Mouse (Mus musculus) T-helper 1 cell (primary cell): ENCODE results near the gene Zfp661.
"Not testable (repeated sequence)": the region's sequence is repeated elsewhere in the genome, so short reads cannot be mapped to it uniquely, and the experiment has no call there.

Experiments used
- in situ Hi-C: fragments of 300-600 bp; cut with MboI, MseI; formaldehyde crosslinking; loops from one replicate; pipeline ENCODE4 v1.15.1; 2025; ENCODE audit warnings: high pct_unique_total_duplicates

Zfp661 gene

DNA sequence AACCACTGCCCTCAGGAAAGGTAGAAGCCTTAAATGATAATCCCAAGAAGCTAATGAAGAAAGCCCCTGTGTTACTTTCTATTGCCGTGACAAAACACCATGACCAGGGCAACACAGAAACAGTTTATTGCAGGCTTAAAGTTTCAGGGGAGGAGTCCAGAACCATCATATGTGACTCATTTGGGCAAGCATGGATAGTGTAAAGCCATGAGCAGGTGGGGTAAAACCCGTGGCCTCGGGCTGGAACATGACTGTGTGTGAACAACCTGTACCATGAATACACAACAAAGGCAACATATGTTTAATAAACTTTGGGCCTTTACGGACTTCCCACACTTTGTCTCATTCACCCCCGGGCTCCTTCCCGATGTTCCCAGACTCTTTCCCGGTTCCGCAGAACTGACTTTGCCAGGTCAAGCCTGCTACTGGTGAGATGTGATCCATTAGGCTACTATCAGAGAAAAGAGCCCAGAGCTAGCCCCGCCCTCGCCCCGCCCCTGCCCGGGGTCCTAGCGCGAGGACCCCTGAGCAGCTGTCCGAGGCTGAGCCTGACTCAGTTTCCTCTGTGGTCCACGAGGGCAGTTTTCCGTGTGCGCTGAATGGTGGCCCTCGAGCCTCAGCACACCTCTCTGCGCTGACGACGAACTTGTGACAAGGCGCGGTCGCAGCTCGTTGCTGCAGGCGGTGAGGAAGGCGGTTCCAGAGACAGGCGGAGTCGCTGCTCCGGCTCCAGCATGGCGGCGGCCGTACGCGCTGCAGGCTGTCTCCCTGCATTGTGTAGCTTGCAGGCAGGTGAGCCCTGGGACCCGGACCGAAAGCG is at the start of gene Zfp661, which contains the start of gene Mrps5:
Gene Zfp661 (minus strand): TSS at position 401 of the 820 bp plus-strand sequence.
Gene Mrps5 (plus strand): TSS at position 529 of the 820 bp plus-strand sequence.
- in situ Hi-C loops = no loop called here

DNA sequence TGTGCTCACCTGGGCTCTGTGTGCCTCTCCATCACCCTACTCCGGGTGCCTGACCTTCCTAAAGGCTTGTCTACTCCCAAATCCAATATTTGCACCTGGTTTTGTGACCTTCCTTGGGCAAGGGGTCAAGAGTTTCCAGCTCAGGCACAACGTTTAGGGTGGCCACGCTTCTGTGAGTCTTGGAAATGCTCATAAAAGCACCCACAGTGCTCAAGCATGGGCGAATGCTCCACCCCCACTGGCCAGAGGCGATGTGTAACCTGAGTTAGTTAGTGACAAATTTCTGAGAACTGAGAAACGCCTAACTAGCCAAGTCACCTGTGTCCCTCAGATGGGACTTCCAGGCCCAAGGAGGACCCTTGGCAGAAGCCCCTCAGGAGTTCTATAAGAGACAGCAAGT is 48.7 kb upstream of the Zfp661 start:
- in situ Hi-C loops = no loop called here

DNA sequence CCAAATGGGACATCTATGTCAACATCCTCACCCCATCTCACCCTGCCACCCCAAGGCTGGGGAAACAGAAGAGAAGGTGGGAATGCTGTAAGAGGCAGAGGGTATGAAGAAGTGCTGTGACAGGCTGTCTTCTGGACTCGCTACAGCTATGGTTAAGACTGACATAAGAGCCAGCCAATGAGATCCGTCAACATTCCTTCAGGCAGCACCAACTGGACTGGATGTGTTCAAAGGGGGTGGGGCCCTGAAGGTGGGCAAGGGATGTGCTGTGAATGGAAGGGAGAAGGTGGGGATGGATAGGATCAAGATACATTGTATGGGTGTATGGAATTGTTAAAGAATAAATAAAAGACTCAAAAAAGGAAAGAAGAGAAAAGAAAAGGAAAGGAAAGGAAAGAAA is 45.7 kb upstream of the Zfp661 start:
- in situ Hi-C loops = no loop called here

DNA sequence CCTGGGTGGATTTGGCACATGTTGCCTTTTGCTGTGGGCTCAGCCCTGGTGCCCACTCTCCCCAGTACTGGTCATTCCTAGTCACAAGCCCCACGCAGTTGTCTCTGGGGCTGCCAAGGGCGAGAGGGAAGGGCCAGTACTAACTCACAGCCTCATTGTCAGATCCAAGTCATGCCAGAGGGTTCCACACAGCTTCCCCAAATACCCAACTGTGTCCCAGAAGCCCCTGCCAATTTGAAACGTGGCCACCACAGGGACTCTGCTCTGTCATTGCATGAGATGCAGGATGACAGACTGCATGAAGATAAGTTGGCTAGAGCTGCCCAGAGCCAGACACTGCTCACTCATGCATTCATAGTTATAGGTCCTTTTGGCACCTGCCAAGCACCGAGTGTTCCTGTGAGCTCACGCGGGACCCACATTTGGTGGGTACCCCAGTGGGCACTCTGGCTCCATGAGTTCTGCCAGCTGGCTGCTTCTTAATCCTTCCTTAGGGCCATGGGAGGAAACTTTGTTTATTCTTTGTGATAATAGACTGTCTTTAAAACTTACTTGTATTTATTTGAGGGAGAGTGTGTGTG is 41.2 kb upstream of the Zfp661 start:
- in situ Hi-C loops = loop anchor here (5.0 kb wide), 1 partner anchor 1244 kb away; no protein-coding TSS in a partner anchor

DNA sequence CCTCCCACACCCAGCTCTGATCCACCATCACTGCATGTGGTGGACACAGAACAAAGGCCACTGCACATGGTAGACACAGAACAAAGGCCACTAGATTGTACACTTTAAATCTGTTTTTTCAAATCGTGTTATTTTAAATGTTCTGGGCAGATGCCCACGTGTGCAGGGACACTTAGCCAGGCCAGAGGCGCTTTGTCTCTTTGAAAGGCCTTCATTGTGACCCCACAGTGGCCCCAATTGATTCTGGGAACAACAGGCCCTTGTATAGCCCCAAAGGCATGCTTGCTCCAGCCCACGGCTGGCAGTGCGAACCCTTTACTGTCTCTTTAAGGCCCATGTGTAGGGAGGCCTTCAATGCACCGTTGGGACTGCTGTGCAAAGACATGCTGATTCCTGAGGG is 40.5 kb upstream of the Zfp661 start:
- in situ Hi-C loops = loop anchor here (5.0 kb wide), 1 partner anchor 1245 kb away; no protein-coding TSS in a partner anchor

DNA sequence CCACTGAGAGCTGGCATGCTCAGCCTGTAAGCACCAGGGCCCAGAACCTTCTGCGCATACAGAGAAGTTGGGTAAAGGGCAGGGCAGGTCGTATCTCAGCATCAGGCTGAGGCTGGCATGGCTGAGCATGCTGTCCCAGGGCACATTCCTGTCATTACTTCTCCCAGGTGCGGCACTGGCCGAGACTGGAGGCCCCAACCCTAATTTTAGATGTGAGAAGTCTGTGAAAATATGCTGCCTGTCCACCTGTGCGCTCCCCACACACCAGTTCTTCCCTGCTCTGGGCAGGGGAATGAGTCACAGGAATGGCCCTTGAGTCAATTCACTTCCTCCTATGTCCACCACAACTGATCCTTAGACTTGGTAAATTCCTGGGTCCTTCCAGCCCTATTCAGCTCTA is 38.8 kb upstream of the Zfp661 start:
- in situ Hi-C loops = loop anchor here (5.0 kb wide), 1 partner anchor 1247 kb away; no protein-coding TSS in a partner anchor

DNA sequence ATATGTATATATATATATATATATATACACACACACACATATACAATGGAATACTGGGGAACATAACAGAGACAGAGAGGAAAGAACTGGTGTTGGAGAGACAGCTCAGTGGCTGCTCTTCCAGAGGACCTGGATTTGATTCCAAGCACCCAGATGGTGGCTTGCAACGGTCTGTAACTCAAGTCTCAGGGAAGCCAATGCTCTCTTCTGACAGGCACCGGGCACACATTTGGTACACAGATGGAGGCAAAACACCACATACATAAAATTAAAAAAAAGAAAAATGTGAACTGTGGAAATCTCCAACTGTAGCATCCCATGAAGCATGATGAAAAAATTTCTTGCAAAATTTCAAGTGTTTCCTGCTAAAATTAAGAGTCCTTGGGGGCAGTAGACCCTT is 37.9 kb upstream of the Zfp661 start:
- in situ Hi-C loops = loop anchor here (5.0 kb wide), 1 partner anchor 1248 kb away; no protein-coding TSS in a partner anchor

DNA sequence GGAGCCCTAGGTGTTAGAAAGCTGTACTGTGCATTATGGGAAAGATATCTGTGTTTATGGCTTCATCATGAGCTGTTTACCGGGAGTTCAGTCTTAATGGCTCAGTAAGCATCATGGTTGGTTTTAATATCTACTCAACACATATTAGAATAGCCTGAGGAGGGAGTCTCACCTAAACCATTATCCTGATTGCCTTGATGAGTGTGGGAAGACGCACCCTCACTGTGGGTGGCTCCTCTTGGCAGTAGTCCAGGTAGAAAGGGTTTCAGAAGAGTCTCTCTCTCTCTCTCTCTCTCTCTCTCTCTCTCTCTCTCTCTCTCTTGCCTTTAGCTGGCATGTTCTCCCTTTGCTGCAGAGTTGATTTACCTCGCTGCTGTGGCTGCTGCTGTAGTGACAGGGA is 35.2 kb upstream of the Zfp661 start:
- in situ Hi-C loops = no loop called here

DNA sequence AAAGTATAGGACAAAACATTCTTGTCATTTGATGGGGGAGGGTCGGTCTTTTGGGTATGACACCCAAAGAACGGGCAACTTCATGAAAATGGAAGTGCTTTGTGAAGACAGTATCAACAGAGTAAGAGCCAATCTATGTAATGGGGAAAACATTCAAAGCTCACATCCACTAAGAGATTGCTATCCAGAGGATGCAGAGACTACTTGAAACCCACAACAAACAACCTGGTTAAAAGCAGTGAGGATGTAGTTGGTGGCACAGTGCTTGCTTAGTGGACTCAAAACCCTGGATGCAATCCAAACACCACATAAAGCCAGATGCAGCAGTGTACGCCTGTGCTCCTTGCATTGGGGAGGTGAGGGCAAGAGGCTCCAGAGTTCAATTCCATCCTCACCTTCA is 32.4 kb upstream of the Zfp661 start:
- in situ Hi-C loops = no loop called here

DNA sequence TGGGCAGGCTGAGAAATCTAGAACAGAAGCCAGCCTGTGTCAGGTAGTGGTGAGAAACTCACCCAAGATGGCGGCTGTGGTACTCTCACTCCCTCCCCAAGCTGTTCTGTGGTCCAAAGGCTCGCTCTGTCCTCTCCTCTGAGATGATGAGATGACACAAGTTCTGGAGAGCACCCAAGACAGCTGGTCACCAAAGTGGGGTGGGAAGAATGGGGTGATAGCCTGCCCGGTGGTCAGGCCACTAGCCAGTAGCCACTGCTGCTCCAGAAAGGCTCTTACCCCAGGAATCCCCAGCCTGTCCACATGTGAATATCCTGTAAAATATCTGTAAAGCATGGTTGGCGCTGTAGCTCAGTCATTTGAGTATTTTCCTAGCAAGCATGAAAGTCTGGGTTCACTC is 25.4 kb upstream of the Zfp661 start:
- in situ Hi-C loops = no loop called here

DNA sequence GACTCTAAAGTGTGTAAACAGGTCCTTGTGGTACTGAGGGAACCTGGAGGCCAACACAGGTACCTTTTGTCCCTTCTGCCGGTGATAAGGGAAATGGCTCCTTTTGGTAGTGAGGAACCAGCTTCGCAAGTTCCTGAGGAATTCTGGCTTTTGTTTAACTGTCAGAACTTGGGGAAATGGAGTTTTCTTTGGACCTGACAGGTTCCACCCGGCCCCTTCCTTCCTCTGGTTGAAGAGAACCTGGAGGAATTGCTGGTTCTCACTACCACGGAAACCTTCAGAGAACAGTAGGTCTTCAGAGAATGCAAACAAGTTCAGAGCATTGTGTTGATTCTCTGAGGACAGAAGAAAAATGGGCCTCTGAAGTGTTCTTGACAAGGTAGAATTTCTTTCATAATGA is 24.5 kb upstream of the Zfp661 start:
- in situ Hi-C loops = no loop called here

DNA sequence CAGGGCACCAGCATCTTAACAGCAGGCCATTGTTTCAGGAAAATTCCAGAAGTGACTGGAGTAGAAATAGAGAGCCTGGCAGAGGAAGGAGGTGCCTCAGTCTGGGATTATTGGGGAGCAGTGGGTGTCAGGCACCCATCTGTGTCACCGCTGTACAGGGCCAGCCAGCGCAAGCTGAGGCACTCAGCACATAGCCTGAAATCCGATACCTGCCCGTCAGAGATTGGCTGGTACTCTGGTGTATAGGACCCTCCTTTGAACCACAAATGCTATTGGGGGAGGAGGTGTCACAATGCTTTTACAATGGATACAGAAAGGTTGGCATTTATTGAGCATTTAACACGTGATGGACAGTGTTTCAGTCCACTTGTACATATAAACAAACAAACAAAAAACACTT is 22.1 kb upstream of the Zfp661 start:
- in situ Hi-C loops = no loop called here

DNA sequence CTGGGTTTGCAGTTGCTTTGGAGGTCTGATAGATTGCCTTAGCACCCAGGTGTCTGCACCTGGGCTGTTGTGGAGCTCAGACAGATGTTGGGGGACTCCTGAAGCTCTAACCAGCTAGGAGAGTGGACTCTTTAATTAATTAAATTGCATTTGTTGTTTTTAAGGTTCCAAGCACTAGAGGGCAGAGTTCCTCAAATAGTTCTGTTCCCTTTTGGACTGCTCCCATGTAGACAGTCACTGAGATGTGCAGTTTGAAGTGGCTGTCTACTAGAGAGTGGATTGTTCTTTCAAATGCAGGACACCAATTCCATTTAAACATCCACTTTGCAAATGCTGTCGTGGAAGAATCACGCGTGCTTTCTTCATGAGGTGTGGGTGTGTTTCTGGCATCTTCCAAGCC is 21.3 kb upstream of the Zfp661 start:
- in situ Hi-C loops = no loop called here

DNA sequence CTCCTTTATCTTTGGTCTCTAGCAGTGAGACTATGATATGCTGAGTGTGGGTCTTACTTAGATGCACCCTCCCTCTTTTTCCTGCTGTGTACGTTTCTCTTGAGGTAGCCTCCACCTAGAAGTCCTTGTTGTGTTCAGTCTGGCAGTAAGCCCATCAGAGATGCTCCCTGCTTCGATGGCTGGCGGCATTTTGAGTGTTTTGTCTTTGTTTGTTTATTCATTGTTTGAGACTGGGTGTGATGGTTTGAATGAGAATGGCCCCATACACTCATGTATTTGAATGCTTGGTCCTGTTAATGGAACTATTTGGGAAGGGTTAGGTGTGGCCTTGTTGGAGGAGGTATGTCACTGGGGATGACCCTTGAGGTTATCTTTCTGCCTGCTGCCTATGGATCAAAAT is 18.3 kb upstream of the Zfp661 start:
- in situ Hi-C loops = no loop called here

DNA sequence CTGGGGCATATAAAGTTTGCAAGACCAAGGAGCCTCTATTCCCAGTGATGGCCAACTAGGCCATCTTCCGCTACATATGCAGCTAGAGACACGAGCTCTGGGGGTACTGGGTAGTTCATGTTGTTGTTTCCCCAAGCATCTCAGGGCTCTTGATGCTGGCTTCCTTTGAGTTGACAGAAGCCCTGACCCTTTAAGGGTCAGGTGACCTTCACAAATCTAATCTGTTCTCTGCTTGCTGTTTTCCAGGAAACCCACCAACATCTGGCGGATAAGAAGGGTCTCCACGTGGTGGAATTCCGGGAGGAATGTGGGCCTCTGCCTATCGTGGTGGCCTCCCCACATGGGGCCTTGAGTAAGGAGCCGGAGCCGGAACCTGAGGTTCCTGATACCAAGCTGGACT is 16.5 kb upstream of the Zfp661 start:
- in situ Hi-C loops = not testable (repeated sequence)

DNA sequence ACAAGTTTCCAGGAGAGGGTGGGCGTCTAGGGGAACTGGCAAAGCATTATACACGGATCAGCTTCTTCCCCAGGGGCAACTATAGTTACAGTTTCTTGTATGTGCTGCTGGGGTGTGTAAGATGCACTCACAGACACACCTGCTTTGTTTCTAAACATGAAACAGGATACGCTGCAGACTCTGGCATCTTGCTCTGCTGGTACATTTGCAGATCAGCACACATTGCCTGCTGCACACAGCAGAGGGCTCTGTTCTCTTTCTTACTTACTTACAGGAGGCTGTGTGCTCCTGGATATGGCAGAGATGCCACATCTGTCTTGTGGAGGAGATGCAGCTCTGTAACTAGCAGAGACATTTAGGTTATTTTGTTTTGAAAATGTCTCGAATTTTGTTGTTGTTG is 3.9 kb upstream of the Zfp661 start:
- in situ Hi-C loops = no loop called here

DNA sequence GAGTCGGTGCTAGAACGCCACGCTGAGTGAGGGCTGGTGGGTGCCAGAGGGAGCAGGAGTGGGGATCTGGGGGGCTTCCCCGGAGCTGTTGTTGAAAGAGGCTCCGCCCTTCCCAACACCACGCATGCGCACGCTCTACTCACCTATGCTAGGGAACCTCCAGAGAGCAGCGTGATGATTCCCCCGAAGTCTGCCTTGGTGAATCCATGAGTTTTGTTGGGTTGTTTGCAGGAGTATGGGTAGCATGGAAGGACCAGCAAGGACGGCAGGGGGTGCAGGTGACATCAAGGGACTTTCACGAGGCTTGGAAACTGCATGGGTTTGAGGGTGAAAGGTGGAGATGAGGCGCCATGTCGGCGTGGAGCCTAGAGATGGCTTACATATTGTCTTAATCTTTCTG is 3.3 kb upstream of the Zfp661 start:
- in situ Hi-C loops = no loop called here

DNA sequence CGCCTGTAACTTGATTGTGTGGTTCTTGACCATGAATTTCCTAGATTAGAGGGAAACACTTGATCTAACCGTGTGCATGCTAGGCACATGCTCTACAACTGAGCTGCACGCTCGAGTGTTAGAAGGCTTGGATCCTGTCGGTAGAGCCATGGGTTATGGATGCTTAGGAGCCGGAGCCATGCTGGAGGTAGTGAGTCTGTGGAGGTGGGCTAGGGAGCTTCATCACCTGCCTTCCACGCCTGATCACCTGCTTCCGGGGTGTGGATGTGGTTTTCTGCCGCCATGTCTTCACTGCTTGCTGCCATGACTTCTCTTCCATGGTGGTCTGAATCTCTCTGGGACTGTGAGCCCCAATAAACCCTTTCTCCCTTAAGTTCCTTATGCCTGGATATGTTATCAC is 2.0 kb upstream of the Zfp661 start:
- in situ Hi-C loops = no loop called here

DNA sequence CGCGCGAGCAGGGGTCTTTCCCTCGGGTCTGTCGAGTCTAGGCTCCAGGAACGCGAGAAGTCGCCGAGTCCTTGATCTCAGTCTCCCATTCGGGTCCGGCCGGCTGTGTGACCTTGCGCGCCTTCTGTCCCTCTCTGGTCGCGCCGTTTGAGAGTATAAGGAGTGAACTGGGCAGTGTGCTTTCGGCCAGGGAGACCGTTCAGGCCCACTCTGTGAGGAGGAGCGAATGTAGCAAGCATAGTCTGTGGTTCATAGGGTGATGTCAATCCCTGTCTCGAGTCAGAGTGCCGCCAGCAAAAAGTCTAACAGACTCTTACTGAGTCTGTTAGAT is 585 bp upstream of the Zfp661 start:
- in situ Hi-C loops = no loop called here

DNA sequence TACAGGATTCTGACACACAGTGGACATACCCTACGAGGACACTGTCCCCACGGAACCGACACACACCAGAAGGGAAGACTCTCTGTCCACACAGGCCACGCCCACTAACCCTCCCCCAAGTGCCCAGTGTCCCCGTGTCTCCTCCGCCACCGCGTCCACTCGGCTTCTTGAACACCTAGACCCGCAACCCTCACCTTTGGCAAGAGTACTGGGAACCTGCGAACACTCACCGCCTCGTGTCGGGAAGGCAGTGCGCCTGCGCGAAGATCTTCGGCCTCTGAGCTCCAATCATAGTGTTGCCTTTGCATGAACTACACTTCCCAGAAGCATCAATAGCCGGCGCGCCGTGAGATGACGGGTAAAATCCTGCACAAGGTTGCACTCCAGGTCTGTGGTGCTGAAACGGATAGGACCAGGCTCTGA is 2.4 kb downstream of the Zfp661 start:
- in situ Hi-C loops = no loop called here

DNA sequence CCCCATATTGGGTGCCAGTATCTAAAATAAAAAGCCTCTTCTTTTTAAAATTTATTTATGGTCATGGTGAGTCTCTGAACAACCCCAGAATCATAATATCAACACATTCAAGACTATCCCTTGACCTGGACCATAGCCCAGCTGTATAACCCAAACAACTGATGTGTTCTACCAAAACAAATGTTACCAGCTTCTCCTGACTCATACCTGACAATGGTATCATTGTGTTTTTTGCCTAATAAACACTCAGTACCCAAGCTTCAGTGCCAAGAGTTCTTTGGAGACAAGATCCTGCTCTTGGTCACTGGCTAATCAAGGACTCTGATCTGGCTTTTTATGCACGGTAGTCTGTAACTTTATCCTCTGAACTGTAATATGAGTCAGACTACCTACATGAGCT is 13.6 kb downstream of the Zfp661 start:
- in situ Hi-C loops = no loop called here

DNA sequence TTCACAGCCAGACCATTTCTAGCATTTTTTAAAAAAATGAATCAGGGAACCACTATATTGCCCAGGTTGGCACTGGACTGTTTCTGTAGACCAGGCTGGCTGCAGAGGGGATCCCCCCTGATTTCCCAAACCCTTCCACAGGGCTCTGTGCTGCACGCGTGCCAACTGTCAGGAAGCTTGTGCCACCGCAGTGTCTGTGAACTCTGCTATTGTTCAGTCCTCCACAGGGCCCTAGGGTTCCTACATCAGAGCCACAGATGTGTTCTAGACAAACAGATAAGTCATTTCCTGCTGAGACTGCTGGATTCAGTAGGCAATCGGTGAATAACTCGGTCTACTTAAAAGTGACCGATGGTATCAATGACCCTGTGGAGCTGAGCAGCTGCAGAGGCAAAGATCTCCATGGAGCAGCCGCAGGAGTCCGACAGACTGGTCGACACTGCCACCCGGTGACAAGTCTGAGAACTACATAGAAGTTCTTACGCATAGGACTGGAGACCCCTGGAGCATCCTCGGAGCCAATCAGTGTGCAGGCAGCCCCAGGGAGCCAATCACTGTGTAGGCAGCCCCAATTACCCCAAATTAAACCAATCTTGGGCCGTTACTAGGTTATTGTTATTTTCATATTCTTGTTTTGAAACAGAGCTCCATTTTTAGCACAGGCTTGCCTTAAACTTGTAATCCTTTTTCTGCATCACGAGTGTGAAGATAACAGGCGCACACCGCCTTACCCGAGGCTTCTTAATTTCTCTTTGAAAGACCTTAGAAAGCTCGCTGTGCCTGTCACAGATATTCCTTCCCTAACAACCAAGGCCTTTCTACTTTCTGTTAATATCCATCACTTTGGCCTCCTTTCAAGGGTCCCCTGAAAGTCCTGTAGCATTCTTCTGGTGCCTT is 27.6 kb downstream of the Zfp661 start:
- in situ Hi-C loops = no loop called here
